Mouse (Mus musculus): ENCODE measurements around the gene Asl.
A peak's percentile ranks its signal among the peaks of the same experiment; 100 is the strongest.

Asl gene

GRCm38 (mm10) chr5:130029142-130029897, at the start of gene Asl, which contains the start of gene Crcp:
Gene Asl, minus strand, starts transcription at chr5:130029247.
Gene Crcp, plus strand, starts transcription at chr5:130029290.
- peak; percentile 80 for DNase-seq

DNA sequence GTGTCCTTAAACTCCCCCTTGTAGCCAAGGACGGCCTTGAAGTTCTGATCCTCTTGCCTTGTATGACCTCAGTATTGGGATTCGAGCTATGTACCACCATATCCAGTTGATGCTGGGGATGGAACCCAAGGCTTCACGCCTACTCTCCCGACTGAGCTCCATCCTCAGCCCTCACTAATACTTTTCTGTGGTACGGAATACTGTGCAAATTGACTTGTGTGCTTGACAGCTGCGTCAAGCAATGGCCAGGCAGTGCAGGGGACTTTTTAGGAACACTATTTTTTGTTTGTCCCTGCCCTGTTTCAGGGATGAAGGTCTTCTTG, 49.7 kb upstream of the Asl start:
- DNase-seq, result no peak

- no peak for DNase-seq
Observed at GRCm38 (mm10) chr5:130078096-130078833, 49.2 kb upstream of the Asl start.

DNA sequence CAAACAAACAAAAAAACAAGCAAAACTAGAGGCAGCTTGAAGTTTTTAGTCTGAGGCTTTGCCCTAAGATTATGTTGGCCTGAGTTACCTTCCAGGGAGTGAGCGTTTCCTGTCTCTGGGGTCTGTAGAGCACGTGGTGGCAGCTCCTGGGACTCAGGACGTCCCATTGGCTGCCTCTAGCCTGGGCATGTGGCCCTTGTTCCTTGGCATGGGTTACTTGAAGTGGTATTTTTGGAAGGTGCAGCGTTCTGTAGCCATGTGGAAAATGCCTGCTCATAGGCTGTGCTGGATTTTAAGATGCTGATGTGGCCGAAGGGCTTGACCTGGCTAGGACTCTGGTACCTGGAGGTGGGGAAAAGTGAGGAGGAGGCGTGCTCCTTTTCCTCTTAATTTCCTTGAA, 47.3 kb upstream of the Asl start:
- no peak for DNase-seq

DNA sequence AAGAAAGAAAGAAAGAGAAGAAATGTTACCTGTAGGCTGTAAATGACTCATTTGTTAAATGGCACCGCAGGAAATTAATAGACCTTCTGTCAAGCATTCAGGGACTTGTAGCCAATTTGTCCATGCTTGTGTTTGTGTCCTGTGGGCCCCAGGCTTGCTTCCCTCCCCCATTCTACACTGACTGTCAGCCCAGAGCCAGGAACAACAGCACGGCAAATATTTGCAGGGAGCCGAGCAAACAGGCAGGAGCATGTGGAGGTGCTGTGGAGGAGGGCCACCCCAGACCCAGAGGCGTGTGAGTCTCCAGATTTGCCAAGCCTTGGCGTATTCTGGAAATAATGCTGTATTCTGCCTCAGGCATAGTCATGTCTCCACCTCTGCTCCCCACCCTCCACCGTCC, 45.4 kb upstream of the Asl start:
- no peak for DNase-seq

GRCm38 (mm10) chr5:130073026-130073425, 44.0 kb upstream of the Asl start, which contains the start of gene Tpst1:
Gene Tpst1, plus strand, starts transcription at chr5:130073326.
- no peak for DNase-seq

GRCm38 (mm10) chr5:130067841-130068264, 38.8 kb upstream of the Asl start:
- DNase-seq, result no peak

DNA sequence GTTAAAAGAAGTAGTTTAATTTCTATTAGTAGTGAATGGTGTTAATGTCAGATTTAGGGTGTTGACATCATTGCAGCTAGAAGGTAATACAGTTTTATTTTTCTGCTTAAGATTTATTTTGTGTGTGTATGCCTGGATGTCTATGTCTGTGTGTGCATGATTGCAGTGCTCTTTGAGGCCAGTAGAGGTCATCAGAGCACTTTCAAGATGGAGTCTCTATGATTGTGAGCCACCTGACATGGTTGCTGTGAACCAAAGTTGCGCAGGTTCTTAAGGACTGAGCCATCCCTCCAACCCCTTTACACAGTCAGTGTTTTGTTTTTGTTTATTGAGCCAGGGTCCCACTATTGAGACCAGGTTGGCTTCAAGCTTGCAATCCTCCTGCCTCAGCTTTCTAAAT, 36.5 kb upstream of the Asl start:
- DNase-seq, result no peak

DNA sequence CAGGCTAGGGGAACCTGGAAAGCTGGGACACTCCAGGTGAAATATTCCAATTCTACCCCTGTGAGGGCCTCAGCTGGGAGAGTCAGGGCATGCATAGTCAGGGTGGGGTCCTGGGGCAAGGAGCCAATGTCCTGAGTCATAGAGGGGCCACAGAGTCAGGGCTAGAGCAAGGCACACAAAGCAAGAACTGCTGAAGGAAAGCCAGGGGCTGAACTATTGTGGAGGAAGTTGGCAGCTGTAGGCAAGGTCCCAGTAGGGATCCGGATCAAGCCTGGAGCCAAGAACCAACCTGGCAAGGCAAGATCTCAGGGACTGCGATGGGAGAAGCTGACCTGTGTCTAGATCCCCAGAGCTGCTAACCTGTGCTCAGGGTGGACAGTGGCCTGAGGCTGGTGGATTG, 34.7 kb upstream of the Asl start:
- no peak for DNase-seq

GRCm38 (mm10) chr5:130062096-130062495, 33.0 kb upstream of the Asl start:
- no peak for DNase-seq

GRCm38 (mm10) chr5:130060329-130060665, 31.2 kb upstream of the Asl start:
- no peak for DNase-seq

- no peak for DNase-seq
Observed at GRCm38 (mm10) chr5:130059413-130060328, 30.6 kb upstream of the Asl start.

DNA sequence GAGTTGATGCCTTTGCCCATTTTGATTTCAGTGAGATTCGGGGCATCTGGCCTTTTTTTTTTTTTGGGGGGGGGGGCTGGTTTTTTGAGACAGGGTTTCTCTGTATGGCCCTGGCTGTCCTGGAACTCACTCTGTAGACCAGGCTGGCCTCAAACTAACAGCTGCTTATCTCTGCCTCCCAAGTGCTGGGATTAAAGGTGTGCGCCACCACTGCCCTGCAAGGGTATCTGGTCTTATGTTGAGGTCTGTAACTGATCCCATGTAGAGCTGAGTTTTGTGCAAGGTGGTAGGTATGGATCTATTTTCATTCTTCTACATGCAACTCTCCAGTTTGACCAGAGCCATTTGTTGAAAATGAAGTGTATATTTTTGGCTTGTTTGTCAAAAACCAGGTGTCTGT, 27.3 kb upstream of the Asl start:
- no peak for DNase-seq

GRCm38 (mm10) chr5:130055688-130056087, 26.6 kb upstream of the Asl start:
- DNase-seq, result no peak

DNA sequence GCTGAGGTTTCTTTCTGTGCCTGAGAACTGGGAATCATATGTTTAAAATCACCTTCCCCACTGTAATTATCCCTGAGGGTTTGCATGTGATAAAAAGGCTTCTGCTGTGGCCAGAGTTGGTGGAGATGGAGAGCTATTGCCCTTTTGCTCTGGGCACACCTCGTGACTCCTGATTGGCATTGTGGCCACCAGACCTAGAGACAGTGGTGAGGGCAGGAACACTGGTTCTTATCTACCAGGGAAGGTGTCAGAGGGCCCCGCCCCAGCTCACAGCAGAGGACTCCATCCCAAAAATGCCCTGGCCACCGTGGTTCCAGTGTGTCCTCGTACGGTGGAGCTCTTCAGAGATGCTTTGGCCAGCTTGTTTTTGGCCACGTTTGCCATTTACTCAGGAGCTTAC, 23.9 kb upstream of the Asl start:
- no peak for DNase-seq

DNA sequence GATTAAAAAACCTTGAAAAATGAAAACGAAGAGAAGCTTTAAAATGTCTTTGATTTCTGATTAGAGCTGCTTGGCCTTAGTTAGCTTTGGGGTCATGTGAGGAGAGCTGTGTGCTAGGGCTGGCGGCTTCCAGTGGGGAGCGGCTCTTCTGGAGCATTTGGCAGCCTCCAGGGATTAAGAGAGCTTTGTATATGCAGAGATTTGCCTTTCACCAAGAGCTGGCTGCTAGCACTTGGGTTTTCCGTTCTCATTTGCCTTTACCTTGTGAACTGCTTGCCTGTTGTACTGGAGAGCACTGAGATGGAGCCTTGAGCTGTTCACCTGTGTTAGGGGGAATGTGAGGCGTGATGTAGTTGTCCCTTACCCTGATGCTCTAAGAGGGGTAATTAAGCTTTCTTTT, 23.5 kb upstream of the Asl start:
- DNase-seq, result no peak

- DNase-seq, result no peak
Observed at GRCm38 (mm10) chr5:130051073-130051860, 22.2 kb upstream of the Asl start.

DNA sequence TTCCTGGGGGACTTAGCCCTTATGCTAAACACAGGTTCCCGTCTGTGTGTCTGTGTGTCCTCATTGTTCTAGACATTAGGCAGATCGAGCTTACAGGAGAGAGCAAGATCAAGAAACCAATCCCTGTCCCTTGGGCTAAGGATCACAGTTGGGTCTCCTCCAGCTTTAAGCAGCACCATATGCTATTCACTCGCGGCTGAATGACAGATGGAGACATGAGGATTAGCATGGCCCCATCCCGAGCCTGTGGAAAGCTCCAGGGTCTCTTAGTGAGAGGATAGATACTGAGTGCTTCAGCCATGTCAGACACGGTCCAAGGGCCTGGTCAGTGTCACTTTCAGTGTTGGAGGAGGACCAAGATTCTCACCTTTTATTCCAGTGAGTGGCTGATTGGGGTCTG, 21.4 kb upstream of the Asl start:
- DNase-seq, result no peak

DNA sequence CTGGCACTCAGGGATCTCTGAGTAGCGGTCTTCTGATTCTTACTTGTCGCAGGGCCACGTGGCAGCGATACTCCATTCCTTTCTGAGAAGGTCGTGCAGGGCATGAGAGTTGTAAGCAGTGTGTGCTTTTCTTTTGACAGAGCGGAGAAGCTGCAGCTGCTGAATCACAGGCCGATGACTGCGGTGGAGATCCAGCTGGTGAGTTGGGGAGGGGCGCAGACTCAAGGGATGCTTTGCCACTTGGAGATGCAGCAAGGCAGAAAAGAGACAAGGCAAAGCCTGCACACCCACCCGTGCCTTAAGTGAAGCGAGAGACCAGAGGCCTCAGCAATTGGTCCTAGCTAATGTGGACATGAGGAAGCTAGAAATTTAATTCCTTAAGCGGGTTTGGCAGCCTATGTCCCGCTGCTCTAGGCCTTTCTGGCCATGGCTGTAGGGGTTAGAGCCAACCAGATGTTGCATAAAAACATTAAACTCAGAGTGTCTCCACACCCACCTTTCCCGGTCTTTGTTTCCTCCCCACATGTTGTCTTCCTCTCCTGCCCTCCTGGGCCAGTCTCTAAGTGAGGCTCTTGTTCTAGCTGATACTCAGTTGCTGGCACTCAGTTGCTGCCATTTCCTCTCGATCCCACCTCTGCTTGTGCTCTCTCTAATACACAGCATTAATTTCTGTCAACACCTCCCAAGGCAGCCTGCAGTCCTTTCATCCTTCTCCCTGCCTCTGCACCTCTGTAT, 19.9 kb upstream of the Asl start:
- DNase-seq, result no peak

DNA sequence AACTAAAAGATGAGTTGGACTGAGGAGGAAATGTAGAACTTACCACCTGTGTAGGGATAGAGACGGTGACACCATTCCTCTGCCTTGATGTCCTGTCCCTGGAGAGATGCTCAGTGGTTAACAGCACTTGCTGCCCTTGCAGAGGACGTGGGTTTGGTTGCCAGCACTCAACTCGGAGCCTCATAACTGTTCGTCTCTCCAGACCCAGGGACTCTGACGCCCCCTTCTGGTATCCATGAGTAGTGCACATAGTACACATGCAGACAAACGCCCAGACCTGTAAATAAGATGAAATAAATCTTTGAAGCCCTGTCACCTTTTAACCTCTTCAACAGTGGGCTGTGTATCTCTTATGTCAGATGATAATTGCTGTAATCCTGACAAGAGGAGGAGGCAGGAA, 18.0 kb upstream of the Asl start:
- no peak for DNase-seq

DNA sequence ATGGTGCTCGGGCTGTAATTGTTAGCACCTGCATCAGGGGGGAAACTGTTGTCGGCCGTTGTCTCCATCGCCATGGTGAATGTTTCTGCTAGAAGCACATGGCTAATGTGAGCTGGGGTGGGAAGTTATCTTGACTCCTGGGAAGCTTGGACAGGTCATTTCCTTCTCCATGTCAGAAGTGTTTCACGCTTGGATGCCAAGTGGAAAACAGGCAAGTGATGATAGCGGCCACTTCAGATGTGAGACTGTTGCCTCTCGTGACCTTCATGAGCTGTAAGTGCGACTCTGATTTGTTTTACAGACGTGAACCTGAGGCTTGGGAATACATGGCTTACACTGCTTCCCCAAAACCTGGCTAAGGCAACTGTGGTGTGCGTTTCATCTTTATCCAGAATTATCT, 17.5 kb upstream of the Asl start:
- no peak for DNase-seq

GRCm38 (mm10) chr5:130046100-130046499, 17.1 kb upstream of the Asl start:
- DNase-seq, result no peak
